Mouse (Mus musculus) embryo, embryonic 11.5 days (tissue): ENCODE data around the gene Elk3.
A peak's percentile ranks its signal among the peaks of the same experiment; 100 is the strongest.
"Not testable (repeated sequence)": the region's sequence is repeated elsewhere in the genome, so short reads cannot be mapped to it uniquely, and the experiment has no call there.

Source experiments
- DNase-seq: peaks from one replicate; pipeline ENCODE4 v3.0.0-alpha.2; 2012; ENCODE audit warnings: low read depth, low spot score

Elk3 gene

GRCm38 (mm10) chr10:93310721-93311411, at the start of gene Elk3:
TSS of gene Elk3 (minus strand) at chr10:93311135.
- DNase-seq, result peak; percentile 50

DNA sequence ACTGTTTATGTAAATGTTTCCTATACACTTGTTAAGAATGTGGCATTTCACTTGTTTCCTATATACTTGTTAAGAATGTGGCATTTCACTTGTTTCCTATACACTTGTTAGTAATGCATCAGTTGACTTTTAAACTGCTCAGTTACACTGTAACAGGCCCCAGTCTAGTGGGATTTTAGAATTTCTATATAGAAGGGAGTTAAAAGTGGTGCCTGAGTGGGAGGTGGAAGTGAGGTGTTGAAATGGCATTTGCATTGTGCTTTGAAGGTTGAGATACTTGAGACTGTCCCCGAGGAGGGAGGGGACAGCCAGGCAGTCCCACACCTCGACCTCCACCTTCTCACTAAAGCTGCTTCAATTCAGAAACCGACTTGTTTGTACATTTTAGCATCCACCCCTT, 49.7 kb upstream of the Elk3 start:
- DNase-seq, result no peak

- DNase-seq, result not testable (repeated sequence)
These were observed 49.3 kb upstream of the Elk3 start for GRCm38 (mm10) chr10:93360190-93360589.

GRCm38 (mm10) chr10:93359339-93359863, 48.5 kb upstream of the Elk3 start:
- DNase-seq, result no peak

- DNase-seq, result no peak
These were observed 47.9 kb upstream of the Elk3 start for GRCm38 (mm10) chr10:93358878-93359277.

- DNase-seq, result no peak
These were observed 46.2 kb upstream of the Elk3 start for GRCm38 (mm10) chr10:93357162-93357561.

DNA sequence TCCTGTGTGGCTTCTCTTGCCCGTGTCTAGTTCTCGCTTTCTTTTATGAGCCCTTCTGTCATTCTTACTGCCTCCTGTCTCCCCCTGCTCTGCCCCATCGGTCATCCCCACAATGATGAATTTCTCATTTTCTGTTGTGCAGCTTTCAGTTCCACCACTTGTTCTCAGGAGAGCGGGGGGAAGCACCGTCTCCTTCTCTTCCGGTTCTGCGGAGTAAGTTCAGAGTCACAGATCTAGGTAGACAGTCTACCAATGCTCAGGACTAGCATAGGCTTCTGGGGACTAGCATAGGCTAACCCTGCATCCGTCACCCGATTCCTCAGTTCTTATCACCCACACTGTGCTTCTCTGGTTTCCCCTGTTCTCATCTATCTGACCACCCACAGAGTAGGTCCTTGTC, 45.2 kb upstream of the Elk3 start:
- DNase-seq, result no peak

GRCm38 (mm10) chr10:93355276-93355927, 44.5 kb upstream of the Elk3 start:
- DNase-seq, result no peak

- no peak for DNase-seq
These were observed 42.8 kb upstream of the Elk3 start for GRCm38 (mm10) chr10:93353545-93354326.

GRCm38 (mm10) chr10:93347918-93348505, 37.1 kb upstream of the Elk3 start:
- DNase-seq, result no peak

- no peak for DNase-seq
These were observed 36.5 kb upstream of the Elk3 start for GRCm38 (mm10) chr10:93347387-93347786.

GRCm38 (mm10) chr10:93346208-93346936, 35.4 kb upstream of the Elk3 start:
- DNase-seq, result no peak

- DNase-seq, result no peak
These were observed 34.6 kb upstream of the Elk3 start for GRCm38 (mm10) chr10:93345497-93345896.

DNA sequence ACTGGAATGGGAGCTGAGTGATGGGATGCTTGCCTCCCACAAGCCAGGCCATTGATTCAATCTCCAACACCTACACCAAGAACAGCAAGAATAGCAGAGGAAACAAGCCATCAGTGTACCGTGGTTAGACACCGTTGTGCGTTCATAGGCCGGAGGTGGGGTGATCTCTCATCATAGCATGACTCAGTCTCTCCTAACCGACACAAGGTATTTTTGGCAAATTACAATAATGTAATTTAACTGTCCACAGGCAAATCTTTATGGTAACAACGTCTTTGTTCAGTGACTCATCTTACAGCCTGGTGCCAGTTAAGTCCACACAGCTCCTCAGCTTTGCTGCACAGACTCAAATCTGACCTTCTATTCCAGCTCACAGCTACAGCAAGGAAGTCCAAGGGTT, 32.5 kb upstream of the Elk3 start:
- no peak for DNase-seq

DNA sequence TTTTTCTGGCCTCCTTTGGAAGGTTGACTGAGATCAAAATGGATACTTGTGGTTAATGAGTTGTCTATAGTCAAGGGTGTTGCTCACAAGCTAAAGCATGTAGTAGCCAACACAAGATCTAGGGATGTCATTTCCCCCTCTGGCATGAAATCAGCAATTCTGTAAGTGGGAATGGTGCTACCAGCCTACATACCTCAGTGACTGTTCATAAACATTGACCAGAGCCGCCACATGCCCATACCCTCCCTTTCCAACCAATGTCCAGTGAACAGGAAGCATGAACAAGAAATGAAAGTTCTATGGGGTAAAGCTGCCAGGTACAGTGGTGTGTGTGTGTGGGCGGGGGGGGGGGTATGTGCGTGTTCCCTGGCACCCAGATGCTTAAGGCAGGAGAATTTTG, 32.1 kb upstream of the Elk3 start:
- no peak for DNase-seq

- DNase-seq, result no peak
These were observed 27.6 kb upstream of the Elk3 start for GRCm38 (mm10) chr10:93338526-93338925.

GRCm38 (mm10) chr10:93336462-93336931, 25.6 kb upstream of the Elk3 start:
- DNase-seq, result no peak

DNA sequence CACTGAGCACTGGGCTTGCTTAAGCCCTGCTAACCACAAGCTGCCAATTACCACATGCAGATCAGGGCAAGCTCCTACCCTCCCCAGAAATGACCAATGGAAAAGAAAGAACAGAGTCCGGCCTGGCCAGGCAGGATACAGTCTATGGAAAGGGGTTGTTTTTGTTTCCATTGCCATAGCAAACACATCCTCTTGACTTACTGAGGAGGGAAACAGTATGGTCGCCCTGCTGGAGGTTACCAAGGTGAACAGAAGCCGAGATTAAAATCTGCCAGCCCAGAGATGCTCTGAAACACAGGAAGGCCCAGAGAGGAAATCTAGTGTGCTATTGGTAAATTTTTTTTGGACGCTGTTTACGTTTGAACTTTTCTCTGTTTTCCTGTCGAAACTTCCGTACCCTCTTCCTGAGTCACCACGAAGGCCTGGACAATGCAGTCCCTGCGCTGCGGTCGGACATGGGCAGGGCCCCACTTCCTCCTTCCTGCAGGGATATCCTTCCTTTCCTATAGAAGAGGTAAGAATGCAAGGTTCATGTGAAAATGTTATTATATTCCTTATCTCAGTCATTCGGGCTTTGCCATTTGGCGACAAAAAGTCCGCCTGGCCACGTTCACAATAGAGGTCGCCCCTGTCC, 25.0 kb upstream of the Elk3 start:
- DNase-seq, result no peak

GRCm38 (mm10) chr10:93335001-93335400, 24.1 kb upstream of the Elk3 start:
- DNase-seq, result no peak

DNA sequence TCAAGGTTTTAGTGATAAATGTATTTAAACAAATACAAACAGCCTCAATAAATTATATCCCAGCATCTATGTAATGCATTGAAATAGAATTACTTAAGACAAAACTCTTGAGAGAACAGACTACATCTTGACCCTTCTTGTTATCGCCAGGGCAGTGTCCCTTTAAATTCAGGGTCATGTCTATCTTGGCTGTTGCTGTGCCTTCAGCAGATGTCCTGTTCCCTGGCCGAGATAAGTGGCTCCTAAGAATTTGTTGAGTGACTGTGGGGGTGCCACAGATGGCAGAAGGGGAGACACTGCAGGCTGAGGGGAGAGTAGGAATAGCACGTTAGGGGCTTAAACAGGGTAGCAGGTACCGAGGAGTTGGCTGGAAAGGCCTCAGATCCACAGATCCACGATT, 22.3 kb upstream of the Elk3 start:
- no peak for DNase-seq
